Mouse (Mus musculus) heart, adult 8-10 months (tissue): ENCODE measurements at regions not wholly inside any gene's neighbourhood (a gene's known extent, or its start where the extent isn't known, plus 50 kb on each side); places are given as distances from the start of the nearest gene placed in this dataset.

Experiments
- DNase-seq: peaks from one replicate; pipeline ENCODE4 v3.0.0; 2022; ENCODE audit warnings: low spot score

DNA sequence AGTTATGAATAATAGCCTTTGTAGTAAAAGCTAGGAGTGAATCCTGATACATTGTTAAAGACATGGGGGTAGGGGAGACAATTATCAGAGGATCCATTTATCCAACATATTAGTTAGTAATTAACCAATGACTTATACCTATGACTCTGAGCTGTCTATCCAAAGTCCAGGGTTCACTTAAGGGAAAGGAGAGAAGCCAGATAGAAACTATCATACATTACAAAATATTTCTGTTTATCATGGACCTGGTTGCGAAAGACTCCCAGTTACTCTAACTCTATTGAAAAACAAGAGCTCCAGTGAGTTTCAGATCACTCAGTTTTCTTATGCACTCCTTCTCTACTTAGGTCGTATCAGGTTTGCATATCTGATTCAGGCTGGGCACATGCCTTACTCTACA is 749.3 kb downstream of the H2al1n start:
- no peak for DNase-seq

DNA sequence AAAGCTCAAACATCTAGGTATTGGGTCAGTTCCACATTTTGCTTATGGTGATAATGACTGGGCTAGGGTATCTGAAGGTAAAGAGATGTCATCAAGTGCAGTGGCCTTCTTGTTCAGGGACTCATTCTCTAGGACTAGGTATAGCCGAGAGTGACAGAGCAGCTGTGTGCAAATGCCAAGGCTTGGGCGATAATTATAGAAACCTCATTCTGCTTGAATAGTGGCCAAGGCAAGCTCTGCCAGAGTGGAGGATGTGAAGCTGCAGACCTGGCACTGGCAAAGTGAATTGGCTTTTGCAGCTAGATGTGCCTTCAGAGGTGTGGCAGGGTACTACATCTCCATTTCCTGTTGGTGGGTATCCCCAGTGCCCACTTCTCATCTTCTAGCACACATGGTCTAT is 796.1 kb downstream of the H2al1n start:
- peak; percentile 39 for DNase-seq
